Mouse (Mus musculus): ENCODE measurements at regions not wholly inside any gene's neighbourhood (a gene's known extent, or its start where the extent isn't known, plus 50 kb on each side); places are given as distances from the start of the nearest gene placed in this dataset.
A peak's percentile ranks its signal among the peaks of the same experiment; 100 is the strongest.
"Not testable (repeated sequence)": the region's sequence is repeated elsewhere in the genome, so short reads cannot be mapped to it uniquely, and the experiment has no call there.

DNA sequence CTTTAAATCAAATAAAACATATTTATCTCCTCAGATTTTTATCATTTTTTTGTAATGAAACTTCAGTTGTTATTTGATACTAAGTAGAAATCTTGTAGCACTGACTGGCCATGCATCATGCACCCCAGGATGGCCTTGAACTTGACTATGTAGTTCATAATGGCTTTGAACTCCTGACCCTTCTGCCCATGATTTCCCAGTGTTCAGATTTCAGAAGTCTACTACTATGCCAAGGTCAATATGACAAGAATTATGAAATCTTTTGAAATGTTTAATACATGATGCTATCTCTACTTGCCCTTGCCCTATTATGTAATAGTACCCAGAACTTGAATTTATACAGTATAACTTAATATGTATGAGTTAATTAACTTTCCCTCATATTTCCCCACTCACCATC lies 200.2 kb downstream of the Kctd12 start:
- DNase-seq, result no peak

DNA sequence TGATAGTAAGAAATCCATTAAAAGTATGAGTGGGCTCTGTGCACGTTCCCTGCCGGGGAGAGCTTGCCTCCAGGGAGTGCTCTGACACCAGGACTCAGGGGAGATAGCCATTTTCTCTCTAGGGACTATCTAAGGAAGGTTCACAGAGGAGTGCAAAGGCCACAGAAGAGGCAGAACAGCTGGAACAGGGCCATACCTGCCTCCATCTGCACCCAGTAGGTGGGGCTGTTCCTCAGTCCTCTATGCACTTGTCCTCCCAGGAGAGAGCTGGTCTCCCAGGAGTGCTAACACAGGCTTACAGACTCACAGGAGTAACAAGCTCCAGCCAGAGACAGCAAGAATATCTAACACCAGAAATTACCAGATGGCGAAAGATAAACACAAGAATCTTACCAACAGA lies 212.7 kb downstream of the Kctd12 start:
- peak; percentile 18 for DNase-seq

DNA sequence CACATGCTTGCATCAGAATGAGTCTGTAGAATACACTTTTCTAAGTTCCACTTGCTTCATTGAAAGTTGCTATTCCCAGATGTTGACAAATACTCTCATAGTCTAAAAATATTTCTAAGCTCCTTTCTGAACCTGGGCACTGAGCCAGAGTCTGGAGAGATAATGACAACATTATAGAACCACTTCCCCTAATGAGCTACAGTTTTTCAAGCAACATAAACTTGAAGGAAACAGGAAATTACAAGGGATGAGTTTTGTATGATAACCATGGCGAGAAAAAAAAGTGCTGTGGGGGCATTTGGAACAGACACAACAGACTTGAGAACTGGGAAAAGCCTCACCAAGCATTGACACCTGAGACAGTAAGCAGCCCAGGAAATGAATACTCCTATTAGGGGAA lies 233.8 kb downstream of the Kctd12 start:
- DNase-seq, result no peak

DNA sequence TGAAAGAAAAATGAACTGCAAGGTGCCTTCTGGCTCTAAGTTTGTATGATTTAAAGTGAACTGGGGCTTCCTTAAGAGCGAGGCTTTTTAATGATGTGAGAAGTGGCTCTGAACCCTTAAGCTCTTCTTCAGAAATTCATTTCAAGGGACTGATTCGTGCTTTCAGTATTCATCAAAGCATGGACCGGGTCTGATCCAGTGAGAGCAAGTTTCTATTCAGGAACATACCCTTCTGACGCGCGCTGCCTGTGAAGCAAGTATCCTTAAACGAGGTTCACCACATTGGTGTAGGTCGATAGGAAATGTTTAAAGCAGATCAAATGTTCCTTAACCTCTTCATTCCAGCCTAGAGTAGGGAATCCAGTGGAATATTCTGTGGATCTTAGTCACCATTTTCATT lies 240.1 kb downstream of the Kctd12 start:
- no peak for DNase-seq

DNA sequence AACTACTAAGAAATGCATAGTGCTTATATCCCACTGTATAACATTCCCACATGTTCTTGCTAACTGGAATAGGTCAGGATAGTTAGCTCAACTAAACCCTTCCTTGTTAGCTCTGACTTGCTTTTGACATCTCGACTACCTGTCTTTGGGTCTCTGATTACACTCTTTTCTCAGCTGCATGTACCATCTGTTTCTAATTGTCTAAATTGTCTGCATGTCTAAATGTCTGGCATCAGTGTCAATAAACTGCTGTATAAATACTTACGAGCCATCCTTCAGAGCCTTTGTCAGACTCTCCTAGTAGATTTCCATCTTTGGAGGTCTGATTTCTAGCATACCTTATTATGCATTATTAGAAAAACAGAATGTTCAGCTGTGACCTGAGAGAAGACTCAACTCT lies 245.8 kb downstream of the Kctd12 start:
- no peak for DNase-seq

GRCm38 (mm10) chr14:102733718-102734117 lies 248.7 kb downstream of the Kctd12 start:
- DNase-seq, result not testable (repeated sequence)

- DNase-seq, result no peak
These were observed 250.7 kb downstream of the Kctd12 start for GRCm38 (mm10) chr14:102731746-102732145.

- DNase-seq, result no peak
These were observed 259.8 kb downstream of the Kctd12 start for GRCm38 (mm10) chr14:102722633-102723032.

- no peak for DNase-seq
These were observed 263.9 kb downstream of the Kctd12 start for GRCm38 (mm10) chr14:102718558-102718957.

DNA sequence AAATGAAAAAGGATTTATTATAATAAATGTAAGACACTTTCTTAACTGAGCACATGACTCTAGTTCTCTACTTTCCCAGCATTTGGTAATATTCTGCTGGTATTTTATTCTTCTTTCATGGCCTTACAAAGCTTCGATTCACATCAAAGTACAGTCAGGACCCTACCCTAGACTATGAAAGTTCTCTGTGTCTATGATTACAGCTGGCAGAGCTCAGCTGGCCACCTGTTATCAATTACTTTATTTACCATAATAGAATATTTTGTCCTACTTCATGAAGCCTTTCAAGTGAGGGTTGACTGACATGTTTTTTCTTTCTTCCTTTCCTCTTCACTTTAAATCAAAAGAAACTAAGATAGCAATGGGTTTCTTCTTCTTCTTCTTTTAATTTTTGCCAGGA lies 269.8 kb downstream of the Kctd12 start:
- DNase-seq, result no peak

DNA sequence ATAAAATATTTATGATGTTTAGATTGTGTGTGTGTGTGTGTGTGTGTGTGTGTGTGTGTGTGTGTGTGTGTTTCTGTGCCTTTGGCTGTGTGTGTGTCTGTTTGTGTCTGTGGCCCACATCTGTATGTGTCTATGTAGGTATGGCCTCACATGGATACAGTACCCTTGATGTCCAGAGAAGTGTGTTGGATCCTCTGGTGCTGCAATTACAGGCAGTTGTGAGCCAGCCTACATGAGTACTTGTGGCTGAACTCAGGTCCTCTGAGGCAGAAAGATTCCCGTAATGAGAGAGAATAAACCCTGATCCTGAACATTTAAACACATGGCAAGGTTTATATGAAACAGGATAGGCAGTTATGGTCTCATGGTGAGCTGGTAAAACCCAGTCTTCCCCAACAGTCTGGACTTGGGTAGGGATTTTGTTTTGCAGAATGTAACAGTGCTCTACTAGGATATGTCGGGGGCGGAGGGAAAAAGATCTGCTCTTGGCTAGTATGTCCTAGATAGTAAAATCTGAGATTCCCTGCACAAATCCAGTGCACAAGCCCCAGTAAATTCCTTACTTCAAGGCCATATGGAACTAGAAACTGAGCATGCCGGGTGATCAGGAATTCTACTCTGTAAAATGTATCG lies 275.6 kb downstream of the Kctd12 start:
- no peak for DNase-seq

DNA sequence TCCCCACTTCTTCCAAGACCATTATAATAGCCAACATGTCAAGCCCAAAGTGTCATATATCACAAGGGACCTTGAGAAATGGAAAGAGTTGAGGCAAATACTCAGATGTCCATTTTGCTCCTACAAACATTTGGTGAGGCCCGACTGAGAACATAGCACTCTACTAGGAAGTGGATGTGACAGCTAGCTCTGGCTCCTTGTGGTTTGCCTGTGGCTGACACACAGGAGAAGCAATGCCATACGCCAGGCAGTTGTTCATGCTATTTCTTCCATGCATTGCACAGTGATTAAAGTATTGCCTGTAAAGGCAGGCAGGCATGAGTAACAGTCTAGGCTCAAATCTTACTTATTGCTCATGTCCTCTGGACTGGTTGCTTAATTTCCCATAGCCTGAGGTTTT lies 281.3 kb downstream of the Kctd12 start:
- no peak for DNase-seq

DNA sequence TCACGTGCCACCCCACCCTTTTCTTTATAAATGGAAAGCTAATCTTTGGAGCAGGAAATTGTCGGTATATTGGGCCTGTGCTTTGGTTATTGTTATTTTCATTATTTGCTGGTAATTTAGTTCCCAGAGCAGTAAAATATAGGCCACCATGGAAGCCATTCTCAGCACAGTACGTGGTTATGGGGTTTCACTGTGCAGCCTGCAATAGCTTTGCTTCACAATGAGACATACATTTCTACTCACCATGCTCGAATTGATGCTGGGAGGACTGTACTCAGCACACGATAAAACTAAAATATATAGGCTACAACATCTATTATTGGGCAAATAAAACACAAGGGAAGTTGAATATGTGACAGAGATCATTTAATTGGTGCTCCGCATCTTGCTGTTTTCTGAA lies 282.0 kb downstream of the Kctd12 start:
- DNase-seq, result no peak

DNA sequence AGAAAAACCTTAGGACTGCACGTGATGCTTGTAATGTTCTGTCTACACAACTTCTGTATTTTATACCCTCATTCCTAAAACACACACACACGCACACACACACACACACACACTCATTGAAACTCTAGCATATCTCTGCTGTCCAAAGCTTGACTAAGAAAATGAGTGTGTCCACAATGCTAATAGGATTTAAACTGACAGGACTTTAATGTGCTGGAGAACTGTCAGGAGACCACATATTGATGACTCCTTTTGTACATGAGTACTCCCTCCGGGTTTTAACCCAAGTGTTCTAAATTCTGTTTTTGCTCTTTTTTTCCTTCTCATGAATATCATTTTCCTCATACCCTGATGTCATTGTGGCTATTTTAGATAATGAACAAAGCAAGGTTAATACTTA lies 283.4 kb downstream of the Kctd12 start:
- no peak for DNase-seq

DNA sequence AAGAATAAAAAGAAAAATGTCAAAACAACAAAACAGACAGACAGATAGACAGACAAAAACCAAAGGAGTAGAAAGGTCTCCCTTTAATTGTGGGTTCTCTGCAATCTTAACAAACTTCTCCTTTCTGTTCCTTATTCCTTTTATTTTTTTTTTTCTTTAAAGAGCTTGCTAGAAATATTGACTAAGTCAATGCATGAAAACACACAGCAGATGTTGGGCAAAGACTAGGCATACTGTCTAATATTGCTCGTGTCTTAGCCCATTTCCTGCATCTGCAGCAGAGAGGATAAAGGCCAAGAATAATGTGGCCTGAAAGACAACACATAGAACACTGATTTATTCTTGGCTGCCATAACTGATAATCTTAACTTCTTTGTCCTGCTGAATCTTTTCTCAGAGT lies 295.6 kb downstream of the Kctd12 start:
- DNase-seq, result no peak

GRCm38 (mm10) chr14:102676582-102676981 lies 305.9 kb downstream of the Kctd12 start:
- no peak for DNase-seq

- no peak for DNase-seq
These were observed 307.8 kb downstream of the Kctd12 start for GRCm38 (mm10) chr14:102674635-102675034.

GRCm38 (mm10) chr14:102673724-102674123 lies 308.7 kb downstream of the Kctd12 start:
- DNase-seq, result no peak

- DNase-seq, result no peak
These were observed 319.2 kb downstream of the Kctd12 start for GRCm38 (mm10) chr14:102663240-102663639.

DNA sequence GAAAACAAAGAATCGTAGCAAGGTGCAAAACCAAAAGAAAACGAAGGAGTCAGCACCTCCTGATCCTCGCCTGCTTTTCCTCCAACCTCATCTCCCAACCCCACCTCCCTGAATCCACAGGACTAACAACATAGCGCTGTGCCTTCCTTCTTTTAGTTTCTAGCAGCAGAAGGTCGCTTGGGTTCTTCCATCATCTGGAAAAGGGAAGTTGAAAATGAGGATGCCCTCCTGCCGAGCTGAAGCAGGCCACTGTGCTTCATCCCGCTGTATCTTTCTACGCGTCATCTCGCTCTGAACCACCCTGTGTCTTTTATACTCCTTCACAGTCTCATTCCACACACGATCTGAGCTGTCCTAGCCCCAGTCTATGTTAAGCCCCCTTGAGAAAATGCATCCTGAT lies 322.1 kb downstream of the Kctd12 start:
- DNase-seq, result no peak

DNA sequence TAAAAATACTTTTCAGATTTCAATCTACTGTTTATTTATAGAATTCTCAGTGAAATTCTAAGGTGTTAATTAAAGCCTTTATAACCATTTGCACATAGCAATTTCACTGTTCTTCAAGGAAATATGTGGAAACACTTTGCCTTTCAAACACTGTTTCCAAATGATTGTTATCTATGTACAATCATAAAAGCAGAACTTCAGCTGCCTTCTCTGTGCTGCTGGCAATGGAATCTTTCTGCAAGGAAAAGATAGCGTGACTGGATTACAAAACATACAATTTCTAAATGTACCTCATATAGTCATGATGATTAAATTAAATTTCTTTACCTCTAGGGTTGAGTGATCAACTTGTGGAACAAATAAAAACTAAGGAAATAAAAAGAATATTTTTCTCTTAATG lies 326.2 kb downstream of the Kctd12 start:
- no peak for DNase-seq

- DNase-seq, result no peak
These were observed 352.8 kb downstream of the Kctd12 start for GRCm38 (mm10) chr14:102629601-102630000.

DNA sequence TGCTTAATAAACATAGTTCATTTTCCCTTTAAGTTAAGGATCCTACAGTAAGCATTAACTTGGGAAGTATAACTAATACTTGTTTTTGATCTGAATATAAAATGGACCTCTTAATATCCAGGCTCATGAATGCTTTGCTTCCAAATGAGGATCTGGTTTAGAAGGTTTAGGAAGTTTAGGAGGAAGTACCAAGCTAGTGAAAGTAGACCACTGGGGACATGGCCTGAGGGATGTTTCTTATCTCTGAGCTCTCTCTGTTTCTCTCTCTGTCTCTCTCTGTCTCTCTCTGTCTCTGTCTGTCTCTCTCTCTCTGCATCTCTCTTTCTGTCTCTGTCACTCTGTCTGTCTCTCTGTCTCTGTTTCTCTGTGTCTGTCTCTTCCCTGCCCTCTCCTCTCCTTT lies 360.9 kb downstream of the Kctd12 start:
- DNase-seq, result no peak

GRCm38 (mm10) chr14:102619056-102619455 lies 363.4 kb downstream of the Kctd12 start:
- no peak for DNase-seq

- DNase-seq, result no peak
These were observed 366.7 kb downstream of the Kctd12 start for GRCm38 (mm10) chr14:102615588-102616309.
